Mouse (Mus musculus) heart, adult 2 months (tissue): Measurements from ENCODE around the gene Phpt1.

Experiments used
- CTCF ChIP-seq: fragments of 200-600 bp; IDR thresholded peaks from 2 replicates; pipeline ENCODE4 v1.8.1; 2022; ENCODE audit warnings: antibody characterized with exemption, mild to moderate bottlenecking, moderate library complexity
- POLR2A ChIP-seq: fragments of 200-500 bp; IDR thresholded peaks from 2 replicates; pipeline ENCODE4 v1.6.1; 2011; ENCODE audit warnings: mild to moderate bottlenecking, low read depth, low read length, control low read depth; ENCODE audit not compliant: insufficient read depth

GRCm38 (mm10) chr2:25571221-25571620, 3.8 kb downstream of the Phpt1 start:
- no peak for TF ChIP-seq POLR2A
- TF ChIP-seq CTCF = no peak
